Mouse (Mus musculus): ENCODE data around the gene Snrpd2.

DNA sequence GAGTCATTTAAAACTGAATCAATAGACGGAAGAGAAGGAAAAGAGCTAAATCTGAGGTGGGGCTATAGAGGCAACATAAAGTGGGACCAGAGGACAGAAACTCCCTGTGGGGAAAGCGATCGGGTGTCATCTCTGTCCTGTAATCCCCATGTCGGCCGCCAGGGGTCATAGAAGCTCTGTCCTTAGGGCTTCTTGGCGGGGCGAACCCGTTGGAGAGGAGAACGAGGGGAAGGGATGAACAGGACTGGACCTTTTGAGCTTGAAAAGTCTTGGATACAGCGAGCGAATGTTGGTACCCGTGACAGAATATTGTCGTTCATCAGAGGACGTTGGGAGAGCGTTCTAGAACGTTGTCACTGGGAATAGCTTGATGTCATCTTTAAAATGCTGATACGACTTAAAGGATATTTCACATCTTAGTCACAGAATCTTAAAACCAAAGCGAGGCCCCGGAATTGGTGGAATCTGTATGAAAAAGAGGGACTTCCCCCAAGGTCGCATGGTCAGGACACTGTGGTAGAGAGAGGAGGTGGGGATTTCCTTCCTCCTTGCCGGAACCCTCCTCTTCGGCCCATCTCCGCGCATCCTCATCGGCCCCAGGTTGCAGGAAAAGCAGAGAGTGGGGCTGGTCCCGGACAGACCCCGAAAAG, 29.0 kb downstream of the Snrpd2 start:
- TF ChIP-seq CTCF (IDR thresholded peaks at IDR 0.05; ENCODE audit: low read depth) (peak; percentile 82), EP300 (IDR thresholded peaks at IDR 0.05; ENCODE audit: low read depth) (no peak)
